Mouse (Mus musculus) heart, embryonic 16.5 days (tissue): ENCODE measurements around the gene Tmem110. TPM values are rescaled to one million over a fixed set of nuclear protein-coding genes. Genes with fewer than 3 reads are reported as not detected.

Experiments
- ATAC-seq: fragments of 200-750 bp; cut with Nextera tagmentation; replicated peaks from 2 replicates; pipeline ENCODE4 v1.8.0; 2017; ENCODE audit warnings: moderate number of reproducible peaks; ENCODE audit not compliant: insufficient read depth, low FRiP score; ENCODE audit errors: extremely low read depth
- H3K27ac ChIP-seq: fragments of 300-500 bp; sonication (generic); 2 replicates; pipeline ENCODE4 v1.5.1; 2014; ENCODE audit warnings: mild to moderate bottlenecking, low read length, control low read depth, moderate library complexity
- H3K27me3 ChIP-seq: fragments of 300-500 bp; sonication (generic); 2 replicates; pipeline ENCODE4 v1.6.1; 2014; ENCODE audit warnings: low read length, mixed read lengths; ENCODE audit not compliant: control insufficient read depth, insufficient read depth
- H3K36me3 ChIP-seq: fragments of 300-500 bp; sonication (generic); 2 replicates; pipeline ENCODE4 v1.6.1; 2014; ENCODE audit not compliant: control insufficient read depth, insufficient read depth
- H3K4me1 ChIP-seq: fragments of 300-500 bp; sonication (generic); 2 replicates; pipeline ENCODE4 v1.6.1; 2014; ENCODE audit warnings: low read length, mixed read lengths; ENCODE audit not compliant: control insufficient read depth, insufficient read depth
- H3K4me2 ChIP-seq: fragments of 300-500 bp; sonication (generic); 2 replicates; pipeline ENCODE4 v1.6.1; 2014; ENCODE audit warnings: low read depth, mild to moderate bottlenecking, control low read depth, low read length
- H3K4me3 ChIP-seq: fragments of 300-500 bp; sonication (generic); 2 replicates; pipeline ENCODE4 v1.5.1; 2014; ENCODE audit warnings: mild to moderate bottlenecking, control low read depth, low read length
- H3K9ac ChIP-seq: fragments of 300-500 bp; sonication (generic); 2 replicates; pipeline ENCODE4 v1.6.1; 2014; ENCODE audit warnings: low read length, control low read depth
- H3K9me3 ChIP-seq: fragments of 300-500 bp; sonication (generic); replicated peaks from 2 replicates; pipeline ENCODE4 v1.6.1; 2016; ENCODE audit warnings: low read length; ENCODE audit not compliant: control insufficient read depth
- WGBS: fragments of 180-500 bp; shearing (Covaris S2); extraction: QIAGEN DNeasy Blood & Tissue Kit; methylation state at CpG from one replicate; pipeline ENCODE4 v1.1.7; 2014; 5-methylcytosine and 5-hydroxymethylcytosine counted together
- polyA plus RNA-seq: library from polyadenylated mRNA; unstranded; fragments of >200 nt; fragmentation: Nextera tagmentation; extraction: Ambion mirVana; gene quantifications from 2 replicates; pipeline ENCODE4 v1.2.1, GENCODE M21; 2015

The Tmem110 gene
- polyA plus RNA-seq, 1 experiment from 2014 or later, result 13.2 TPM

GRCm38 (mm10) chr14:30925492-30925891, 100.1 kb downstream of the Tmem110 start:
- WGBS, result 84% methylated on average over 3 of the region's 3 CpGs
- Histone ChIP-seq H3K27me3 (no peaks in the 10 kb centered on the region), H3K4me1 (peaks cover 2% of the 10 kb centered on the region; the same call in 1 of the 2 replicates), H3K27ac (no peak overlapping the region), H3K36me3 (no peaks in the 10 kb centered on the region), H3K9me3 (no peaks in the 10 kb centered on the region), H3K4me2 (no peak overlapping the region), H3K4me3 (no peak overlapping the region), H3K9ac (no peak overlapping the region)
- ATAC-seq, result no peak

Other genes starting within 250 kb of the Tmem110 start
- gene Prkcd, start 199.4 kb upstream of the Tmem110 start, polyA plus RNA-seq, result 40.7 and 42.7 TPM in 2 replicates
- 11.0 and 11.3 TPM in 2 replicates for gene Rft1, start 171.2 kb upstream of the Tmem110 start, polyA plus RNA-seq
- gene Sfmbt1, start 110.7 kb upstream of the Tmem110 start, polyA plus RNA-seq, result 9.2 and 9.5 TPM in 2 replicates
- 4.6 and 5.6 TPM in 2 replicates for gene Mustn1, start 53.6 kb downstream of the Tmem110 start, polyA plus RNA-seq
- 0.38 and 0.41 TPM in 2 replicates for gene Itih4, start 60.9 kb downstream of the Tmem110 start, polyA plus RNA-seq
- gene Itih3, start 98.2 kb downstream of the Tmem110 start, polyA plus RNA-seq, result 1.1 and 1.5 TPM in 2 replicates
- gene Itih1, start 117.7 kb downstream of the Tmem110 start, polyA plus RNA-seq, result 0.05 and 0.10 TPM in 2 replicates
- 5.6 and 7.2 TPM in 2 replicates for gene Nek4, start 125.8 kb downstream of the Tmem110 start, polyA plus RNA-seq
- gene Glt8d1, start 175.8 kb downstream of the Tmem110 start, polyA plus RNA-seq, result 43.7 and 45.2 TPM in 2 replicates
- 337 and 339 TPM in 2 replicates for gene Spcs1, start 176.1 kb downstream of the Tmem110 start, polyA plus RNA-seq
- 97.9 and 98.3 TPM in 2 replicates for gene Pbrm1, start 193.5 kb downstream of the Tmem110 start, polyA plus RNA-seq
- 53.1 and 63.0 TPM in 2 replicates for gene Gnl3, start 193.6 kb downstream of the Tmem110 start, polyA plus RNA-seq